Mouse (Mus musculus): Measurements from ENCODE around the gene Arl3.

The Arl3 gene

GRCm38 (mm10) chr19:46517529-46518351 is 55.3 kb downstream of the Arl3 start:
- no peak for DNase-seq (ENCODE audit: low spot score)

- no peak for DNase-seq (ENCODE audit: low spot score)
Observed at GRCm38 (mm10) chr19:46516667-46517528, 56.1 kb downstream of the Arl3 start.

GRCm38 (mm10) chr19:46515287-46515821 is 57.6 kb downstream of the Arl3 start:
- no peak for DNase-seq (ENCODE audit: low spot score)

- no peak for DNase-seq (ENCODE audit: low spot score)
Observed at GRCm38 (mm10) chr19:46514387-46514786, 58.6 kb downstream of the Arl3 start.

GRCm38 (mm10) chr19:46511263-46511662 is 61.7 kb downstream of the Arl3 start:
- DNase-seq (ENCODE audit: low spot score), result no peak

- no peak for DNase-seq (ENCODE audit: low spot score)
Observed at GRCm38 (mm10) chr19:46510824-46511223, 62.2 kb downstream of the Arl3 start.

GRCm38 (mm10) chr19:46510401-46510800 is 62.6 kb downstream of the Arl3 start:
- DNase-seq (ENCODE audit: low spot score), result no peak

GRCm38 (mm10) chr19:46509736-46510135 is 63.3 kb downstream of the Arl3 start:
- no peak for DNase-seq (ENCODE audit: low spot score)

GRCm38 (mm10) chr19:46509202-46509601 is 63.8 kb downstream of the Arl3 start:
- DNase-seq (ENCODE audit: low spot score), result no peak

- no peak for DNase-seq (ENCODE audit: low spot score)
Observed at GRCm38 (mm10) chr19:46508738-46509137, 64.3 kb downstream of the Arl3 start.

GRCm38 (mm10) chr19:46507806-46508205 is 65.2 kb downstream of the Arl3 start:
- no peak for DNase-seq (ENCODE audit: low spot score)

GRCm38 (mm10) chr19:46507181-46507581 is 65.8 kb downstream of the Arl3 start:
- no peak for DNase-seq (ENCODE audit: low spot score)

- no peak for DNase-seq (ENCODE audit: low spot score)
Observed at GRCm38 (mm10) chr19:46506372-46506717, 66.7 kb downstream of the Arl3 start.

GRCm38 (mm10) chr19:46505646-46506371 is 67.2 kb downstream of the Arl3 start:
- no peak for DNase-seq (ENCODE audit: low spot score)

- no peak for DNase-seq (ENCODE audit: low spot score)
Observed at GRCm38 (mm10) chr19:46504822-46505417, 68.1 kb downstream of the Arl3 start.

GRCm38 (mm10) chr19:46504085-46504552 is 68.9 kb downstream of the Arl3 start:
- DNase-seq (ENCODE audit: low spot score), result no peak

- DNase-seq (ENCODE audit: low spot score), result no peak
Observed at GRCm38 (mm10) chr19:46503351-46504084, 69.5 kb downstream of the Arl3 start.

GRCm38 (mm10) chr19:46502471-46503166 is 70.4 kb downstream of the Arl3 start:
- DNase-seq (ENCODE audit: low spot score), result peak; percentile 69

GRCm38 (mm10) chr19:46502069-46502455 is 70.9 kb downstream of the Arl3 start:
- DNase-seq (ENCODE audit: low spot score), result no peak

- DNase-seq (ENCODE audit: low spot score), result peak; percentile 69
Observed at GRCm38 (mm10) chr19:46501401-46502068, 71.5 kb downstream of the Arl3 start, which contains the start of gene Trim8. Gene Trim8 (plus strand): TSS chr19:46501702.

Data from left cerebral cortex, adult 11 months (tissue).